Mouse (Mus musculus): ENCODE data around the gene Tnk2.

Tnk2 gene

DNA sequence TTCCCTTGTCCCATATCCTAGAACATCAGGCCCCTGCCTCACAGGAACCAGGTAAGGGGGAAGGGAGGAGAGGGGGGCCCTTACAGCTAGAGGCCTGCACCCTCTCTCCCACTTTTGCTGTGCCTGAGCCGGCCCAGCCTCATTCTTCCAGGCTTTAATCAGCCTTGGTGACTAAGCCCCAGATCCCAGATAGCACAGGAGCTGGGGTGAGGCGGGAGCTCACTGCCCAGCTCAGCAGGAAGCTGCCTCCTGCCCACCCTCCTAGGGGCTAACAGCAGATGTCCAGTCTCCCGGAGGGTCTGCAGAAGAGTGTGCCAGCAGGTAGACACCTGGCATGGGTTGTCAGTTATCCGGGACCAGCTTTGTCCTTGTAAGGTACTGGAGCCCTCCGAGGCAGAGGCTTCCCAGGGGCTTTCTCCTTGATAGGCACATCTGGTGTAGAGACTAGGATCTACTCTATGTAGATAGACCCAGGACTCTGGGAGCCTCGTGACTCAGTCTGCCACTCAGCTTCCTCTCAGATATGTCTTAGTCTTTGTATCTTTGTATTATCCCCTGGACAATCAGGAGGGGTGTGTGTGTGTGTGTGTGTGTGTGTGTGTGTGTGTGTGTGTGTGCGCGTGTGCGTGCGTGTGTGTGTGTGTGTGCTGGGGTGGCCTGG lies 33.5 kb downstream of the Tnk2 start:
- DNase-seq (ENCODE audit: low spot score in 2 of 2): peak; percentile 68 to 72

DNA sequence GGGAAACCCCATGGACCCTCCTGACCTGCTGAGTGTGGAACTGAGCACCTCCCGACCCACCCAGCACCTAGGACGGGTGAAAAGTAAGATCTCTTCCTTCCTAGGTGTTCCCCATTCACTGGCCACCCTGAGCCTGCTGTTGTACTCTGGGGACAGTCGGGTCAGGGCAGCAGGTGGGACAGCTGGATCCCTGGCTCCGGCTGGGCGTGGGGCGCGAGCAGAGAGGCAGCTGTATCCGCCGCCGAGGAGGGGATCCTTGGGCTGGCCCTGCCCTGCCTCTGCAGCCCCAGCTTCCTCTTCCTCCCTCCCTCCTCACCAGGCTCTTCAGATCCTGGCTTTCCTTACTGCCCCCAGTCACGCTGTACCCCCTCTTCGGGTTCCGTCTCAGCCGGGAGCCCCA lies 34.2 kb downstream of the Tnk2 start:
- no peak for DNase-seq (ENCODE audit: low spot score in 2 of 2)

DNA sequence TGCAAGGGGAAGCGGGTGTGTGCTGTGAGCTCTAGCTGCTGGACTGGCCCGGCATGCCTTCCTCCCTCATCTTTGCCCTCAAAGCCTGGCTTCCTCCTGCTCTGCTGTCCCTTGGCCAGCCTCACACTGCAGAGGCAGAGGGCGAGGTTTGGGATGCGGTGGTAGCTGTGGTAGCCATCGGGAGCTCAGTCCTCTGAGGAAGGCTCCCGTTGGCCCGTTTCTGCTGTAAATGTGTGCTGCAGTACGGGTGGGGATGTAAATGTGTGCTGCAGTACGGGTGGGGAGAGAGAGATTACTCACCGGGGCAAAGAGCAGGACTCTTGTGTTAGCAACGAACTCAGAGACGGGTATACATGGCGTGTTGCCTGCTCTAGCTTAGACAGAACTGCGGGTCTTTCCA lies 35.1 kb downstream of the Tnk2 start:
- no peak for DNase-seq (ENCODE audit: low spot score in 2 of 2)

DNA sequence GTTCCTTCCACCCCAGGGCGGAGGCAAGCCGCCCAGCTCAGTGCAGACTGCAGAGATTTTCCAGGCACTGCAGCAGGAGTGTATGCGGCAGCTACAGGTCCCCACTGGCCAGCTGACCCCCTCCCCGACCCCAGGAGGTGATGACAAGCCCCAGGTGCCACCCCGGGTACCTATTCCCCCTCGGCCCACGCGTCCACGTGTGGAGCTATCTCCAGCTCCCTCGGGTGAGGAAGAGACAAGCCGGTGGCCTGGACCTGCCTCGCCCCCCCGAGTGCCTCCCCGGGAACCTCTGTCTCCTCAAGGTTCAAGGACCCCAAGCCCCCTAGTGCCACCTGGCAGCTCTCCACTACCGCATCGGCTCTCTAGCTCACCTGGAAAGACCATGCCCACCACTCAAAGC lies 36.3 kb downstream of the Tnk2 start:
- DNase-seq (ENCODE audit: low spot score in 2 of 2): no peak

DNA sequence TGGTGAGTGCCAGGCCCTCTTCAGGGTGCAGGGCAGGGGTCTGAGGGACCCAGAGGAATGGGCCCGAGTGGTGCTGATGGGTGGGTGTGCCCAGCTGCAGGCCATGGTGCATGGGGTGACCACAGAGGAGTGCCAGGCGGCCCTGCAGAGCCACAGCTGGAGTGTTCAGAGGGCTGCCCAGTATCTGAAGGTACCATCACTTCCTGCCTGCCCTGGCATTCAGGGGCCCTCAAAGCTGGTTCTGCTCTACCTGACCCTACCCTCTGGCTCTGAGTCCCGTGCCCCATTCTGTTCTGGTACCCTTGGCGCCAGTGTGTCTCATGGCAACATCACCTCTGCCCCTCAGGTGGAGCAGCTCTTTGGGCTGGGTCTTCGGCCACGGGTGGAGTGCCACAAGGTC lies 37.1 kb downstream of the Tnk2 start:
- DNase-seq (ENCODE audit: low spot score in 2 of 2): no peak

DNA sequence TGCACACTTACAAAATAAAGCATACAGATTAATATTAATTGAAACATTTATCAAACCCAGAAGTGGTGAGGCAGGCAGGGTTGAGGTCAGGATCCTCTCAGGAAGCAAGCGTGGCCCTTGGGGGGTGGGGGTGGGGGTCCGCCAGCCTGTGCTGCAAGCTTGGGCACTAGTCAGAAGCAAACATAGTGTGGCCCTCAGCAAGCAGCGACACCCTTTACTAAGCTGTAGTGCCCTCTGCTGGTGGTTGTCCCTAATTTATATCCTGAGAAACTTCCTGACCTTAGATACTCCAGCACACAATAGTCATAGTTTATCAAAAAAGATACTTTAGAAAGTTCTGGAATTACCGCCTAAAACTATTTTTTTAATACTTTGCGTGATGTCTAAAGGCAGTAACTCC lies 38.5 kb downstream of the Tnk2 start:
- DNase-seq (ENCODE audit: low spot score in 2 of 2): no peak

DNA sequence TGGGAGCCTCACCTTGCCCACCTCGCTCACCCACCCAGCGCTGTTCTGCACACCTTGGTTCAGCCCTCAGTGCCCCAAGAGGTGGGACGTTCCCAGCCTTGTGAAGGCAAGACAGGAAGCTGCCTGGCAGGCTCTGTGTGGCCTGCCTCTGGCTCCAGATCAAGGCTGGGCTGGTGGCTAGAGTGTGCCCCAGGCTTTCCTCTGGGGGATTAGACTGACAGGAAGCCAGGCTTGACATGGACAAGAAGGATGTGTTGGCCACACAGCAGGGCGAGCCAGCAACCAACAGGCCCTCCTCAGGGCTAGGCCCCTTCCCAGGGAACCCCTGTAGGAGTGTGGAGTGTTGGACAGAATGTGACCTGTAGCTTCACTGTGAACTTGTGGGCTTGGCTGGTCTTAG lies 39.2 kb downstream of the Tnk2 start:
- no peak for DNase-seq (ENCODE audit: low spot score in 2 of 2)

GRCm38 (mm10) chr16:32683343-32683742 lies 39.7 kb downstream of the Tnk2 start:
- DNase-seq (ENCODE audit: low spot score in 2 of 2): no peak

DNA sequence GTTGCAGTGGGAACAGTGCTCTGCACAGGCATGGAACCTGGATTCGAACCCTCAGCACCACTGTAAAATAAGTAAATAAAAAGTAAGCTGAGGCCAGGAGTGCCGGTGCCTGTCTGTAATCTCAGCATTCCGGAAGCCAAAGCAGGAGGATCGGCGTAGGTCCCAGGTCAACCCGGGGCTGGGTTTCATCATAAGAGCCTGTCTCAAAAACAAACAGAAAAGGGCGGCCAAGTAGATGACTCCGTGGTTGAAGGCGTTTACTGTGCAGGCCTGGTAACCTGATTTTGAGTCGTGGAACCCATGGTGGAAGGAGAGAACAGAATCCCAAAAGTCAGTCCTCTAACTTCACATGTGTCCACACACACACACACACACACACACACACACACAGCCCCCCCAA lies 41.7 kb downstream of the Tnk2 start:
- DNase-seq (ENCODE audit: low spot score in 2 of 2): no peak

- no peak for DNase-seq (ENCODE audit: low spot score in 2 of 2)
Observed at GRCm38 (mm10) chr16:32685998-32686397, 42.3 kb downstream of the Tnk2 start.

DNA sequence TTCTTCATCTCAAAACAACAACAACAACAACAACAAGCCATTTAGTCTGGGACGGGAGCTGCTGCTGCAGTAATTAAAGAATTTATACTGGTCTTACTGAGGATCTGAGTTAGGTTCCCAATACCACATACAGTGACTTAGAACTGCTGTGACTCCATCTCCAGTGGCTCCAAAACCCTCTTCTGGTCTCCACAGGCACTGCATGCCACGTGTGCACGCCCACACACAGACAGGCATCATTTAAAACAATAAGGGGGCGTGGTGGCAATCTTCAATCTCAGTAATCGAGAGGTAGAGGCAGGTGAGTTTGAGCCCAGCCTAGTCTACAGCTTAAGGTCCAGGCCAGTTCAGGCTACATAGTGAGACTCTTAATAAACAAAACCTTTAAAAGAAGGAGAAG lies 43.5 kb downstream of the Tnk2 start:
- no peak for DNase-seq (ENCODE audit: low spot score in 2 of 2)

DNA sequence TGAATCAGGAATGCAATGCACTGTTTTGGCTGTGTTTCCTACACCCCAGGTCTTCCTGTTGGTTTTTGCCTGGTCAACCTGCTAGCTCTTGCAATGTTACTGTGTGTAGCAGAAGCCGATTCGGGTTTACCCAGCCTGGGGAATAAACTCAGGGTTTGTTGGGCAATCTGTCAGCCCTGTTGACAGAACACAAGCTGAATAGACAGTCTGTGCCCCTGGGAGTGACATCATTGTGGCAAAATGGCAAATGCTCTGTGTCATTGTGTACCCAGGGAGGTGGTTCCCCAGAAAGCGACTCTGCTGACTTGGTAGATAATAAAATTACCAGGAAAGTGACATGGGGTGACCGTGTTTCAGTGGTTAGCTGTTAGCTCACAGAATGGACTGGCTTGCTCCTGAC lies 45.1 kb downstream of the Tnk2 start:
- peak in 1 of 2 experiments; percentile 69 for DNase-seq (ENCODE audit: low spot score in 2 of 2)

- no peak for DNase-seq (ENCODE audit: low spot score in 2 of 2)
Observed at GRCm38 (mm10) chr16:32689501-32689900, 45.8 kb downstream of the Tnk2 start.

GRCm38 (mm10) chr16:32696841-32697464 lies 53.3 kb downstream of the Tnk2 start:
- no peak for DNase-seq (ENCODE audit: low spot score in 2 of 2)

DNA sequence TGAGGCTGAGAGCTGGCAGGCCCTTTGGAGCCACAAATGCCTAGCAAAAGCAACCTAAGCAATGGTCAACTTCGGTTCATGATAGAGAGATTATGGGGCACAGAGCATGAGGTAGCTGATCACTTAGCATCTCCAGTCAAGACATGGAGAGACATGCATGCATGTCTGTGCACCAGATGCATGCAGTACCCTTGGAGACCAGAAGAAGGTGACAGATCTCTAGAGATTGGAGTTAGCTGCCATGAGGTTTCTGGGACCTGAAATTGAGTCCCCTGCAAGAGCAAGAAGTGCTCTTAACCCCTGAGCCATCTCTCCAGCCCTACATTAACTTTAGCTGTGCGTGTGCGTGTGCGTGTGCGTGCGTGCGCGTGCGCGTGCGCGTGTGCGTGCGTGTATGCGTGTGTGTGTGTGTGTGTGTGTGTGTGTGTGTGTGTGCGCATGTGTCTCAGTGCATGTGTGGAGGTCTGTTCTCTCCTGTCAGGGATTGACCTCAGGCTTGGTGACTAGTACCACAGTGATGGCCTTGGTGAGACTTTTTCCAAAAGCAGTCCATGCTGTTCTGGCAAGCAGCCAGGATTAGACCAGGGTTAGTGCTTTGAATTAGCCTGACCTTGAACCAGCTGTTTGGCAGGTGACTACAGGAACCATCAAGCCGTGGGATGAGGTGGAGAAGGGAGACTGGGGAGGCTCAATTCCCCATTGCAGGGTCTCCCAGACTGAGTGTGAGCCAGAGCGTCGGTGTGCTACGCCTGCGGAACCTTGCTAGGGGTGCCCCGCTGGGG lies 54.2 kb downstream of the Tnk2 start:
- DNase-seq (ENCODE audit: low spot score in 2 of 2): no peak

- no peak for DNase-seq (ENCODE audit: low spot score in 2 of 2)
Observed at GRCm38 (mm10) chr16:32698550-32698949, 54.9 kb downstream of the Tnk2 start.

DNA sequence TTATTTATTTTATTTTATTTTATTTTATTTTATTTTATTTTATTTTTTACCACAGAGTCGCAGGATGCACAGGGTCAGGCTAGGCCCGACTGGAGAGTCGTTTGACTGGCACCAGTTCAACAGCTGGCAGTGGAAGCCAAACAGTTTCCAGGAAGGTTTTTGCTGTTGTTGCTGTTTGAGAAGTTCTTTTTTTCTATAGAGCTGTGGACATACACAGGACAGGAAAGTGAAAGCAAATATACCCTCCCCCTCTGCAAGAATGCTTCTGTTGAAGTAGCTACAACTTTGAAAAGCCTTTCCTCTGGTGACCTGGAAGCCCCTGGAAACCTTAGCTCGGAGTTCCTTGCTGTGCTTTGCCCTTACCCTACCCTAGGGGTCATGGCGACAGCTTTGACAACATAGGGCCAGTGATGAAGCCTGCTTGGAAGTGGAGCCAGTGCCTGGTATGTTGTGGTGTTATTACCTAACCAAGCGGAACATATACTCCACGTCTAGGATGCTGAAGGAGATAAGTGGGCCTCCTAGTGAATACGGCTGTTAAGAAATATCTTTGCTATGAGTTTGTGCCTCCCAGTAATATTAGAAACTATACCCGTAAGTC lies 59.7 kb downstream of the Tnk2 start:
- no peak for DNase-seq (ENCODE audit: low spot score in 2 of 2)

DNA sequence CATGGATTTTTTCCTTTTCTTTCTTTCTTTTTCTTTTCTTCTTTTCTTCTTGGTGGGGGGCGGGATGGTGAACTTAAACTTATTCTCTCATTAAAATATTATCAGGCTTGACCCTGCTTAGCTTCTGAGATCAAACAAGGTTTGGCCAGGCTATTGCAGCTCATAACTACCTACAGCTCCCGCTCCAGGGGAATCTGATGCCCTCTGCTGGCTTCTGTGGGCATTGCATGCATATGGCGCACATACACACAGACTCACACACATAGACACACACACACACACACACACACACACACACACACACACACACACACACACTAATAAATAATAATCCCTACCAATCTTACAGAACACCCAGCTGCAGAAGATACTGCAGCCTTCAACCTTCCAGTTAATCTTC lies 61.9 kb downstream of the Tnk2 start:
- no peak for DNase-seq (ENCODE audit: low spot score in 2 of 2)

DNA sequence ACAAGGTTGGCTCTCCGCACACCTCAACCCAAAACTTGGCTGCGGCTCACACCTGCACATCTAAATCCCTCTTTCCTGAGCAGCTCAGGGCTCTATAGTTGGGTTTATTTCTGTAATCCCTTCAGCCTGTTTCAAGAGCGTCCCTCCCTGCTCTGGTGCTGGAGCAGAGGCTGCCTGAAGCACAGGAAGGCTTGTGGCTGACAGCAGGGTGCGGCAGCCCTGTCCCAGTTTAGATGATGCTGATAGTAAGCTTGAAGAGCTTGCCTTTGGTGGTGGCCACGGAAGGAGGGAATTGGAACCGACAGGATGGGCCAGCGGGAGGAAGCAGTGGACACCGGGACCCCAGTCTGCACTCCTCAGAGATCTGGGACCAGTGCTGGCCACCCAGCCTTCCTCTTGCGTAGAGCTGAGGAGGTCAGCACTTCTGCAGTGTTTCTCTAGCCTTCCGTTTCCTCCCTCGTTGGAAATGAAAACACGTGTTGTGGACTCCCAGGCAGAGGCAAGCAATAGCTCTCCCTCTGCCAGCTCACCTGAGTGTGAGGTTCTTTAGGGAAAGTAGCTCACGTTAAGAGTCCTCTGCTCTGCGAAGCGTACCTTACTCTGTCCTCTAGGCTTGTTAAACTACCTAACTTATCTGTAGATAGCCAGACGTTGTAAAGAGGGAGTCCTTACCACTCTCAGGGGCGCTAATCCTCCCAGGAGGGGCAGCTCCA lies 63.6 kb downstream of the Tnk2 start:
- DNase-seq (ENCODE audit: low spot score in 2 of 2): no peak

DNA sequence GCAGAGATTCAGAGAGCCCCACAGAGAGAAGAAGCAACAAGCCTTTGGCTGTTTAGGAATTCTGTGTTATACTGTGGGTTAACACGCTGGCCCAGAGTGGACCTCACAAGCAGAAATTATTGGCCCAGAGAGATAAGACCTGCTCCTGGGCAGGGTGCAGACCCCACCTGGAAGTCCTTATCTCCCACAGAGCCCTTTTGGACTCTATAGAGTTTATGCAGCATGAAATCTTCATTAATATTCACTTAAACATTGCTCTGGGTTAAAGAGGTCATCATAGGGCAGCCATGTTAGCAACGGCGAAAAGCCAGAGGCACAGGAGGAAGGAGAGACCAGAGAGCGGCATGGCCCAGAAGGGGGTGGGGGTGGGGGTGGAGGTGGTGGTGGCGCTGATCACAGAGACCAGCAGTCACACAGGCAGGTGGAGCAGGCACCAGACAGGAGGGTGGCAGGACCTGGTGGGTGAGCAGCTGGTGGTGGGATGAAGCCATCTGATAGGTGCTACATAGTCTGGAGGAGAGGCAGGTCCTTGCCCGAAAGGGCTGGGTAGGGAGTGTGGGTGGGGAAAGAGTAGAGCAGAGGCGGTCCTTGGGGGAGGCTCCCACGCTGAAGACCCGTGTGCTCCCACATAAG lies 64.3 kb downstream of the Tnk2 start:
- no peak for DNase-seq (ENCODE audit: low spot score in 2 of 2)

GRCm38 (mm10) chr16:32708457-32709033 lies 64.9 kb downstream of the Tnk2 start:
- DNase-seq (ENCODE audit: low spot score in 2 of 2): no peak

Data from urinary bladder, postnatal 36 days (tissue).